Mouse (Mus musculus) R1 (cell line): ENCODE results near the gene Vat1.
A peak's percentile ranks its signal among the peaks of the same experiment; 100 is the strongest.
"Not testable (repeated sequence)": the region's sequence is repeated elsewhere in the genome, so short reads cannot be mapped to it uniquely, and the experiment has no call there.

Source experiments
- DNase-seq: peaks from one replicate; pipeline ENCODE4 v3.0.0-alpha.2; 2018; ENCODE audit warnings: low read depth, low spot score

Vat1 gene

GRCm38 (mm10) chr11:101442127-101442693, 23.8 kb downstream of the Vat1 start, which contains the start of gene Rpl27:
TSS of gene Rpl27 (plus strand) at chr11:101442298.
- peak; percentile 100 for DNase-seq

- not testable (repeated sequence) for DNase-seq
These were observed 24.4 kb downstream of the Vat1 start for GRCm38 (mm10) chr11:101441450-101442126.

- peak; percentile 40 for DNase-seq
These were observed 28.0 kb downstream of the Vat1 start for GRCm38 (mm10) chr11:101438006-101438405.

GRCm38 (mm10) chr11:101436916-101437315, 29.1 kb downstream of the Vat1 start:
- DNase-seq = peak; percentile 76

GRCm38 (mm10) chr11:101435831-101436230, 30.2 kb downstream of the Vat1 start:
- DNase-seq = peak; percentile 63

- DNase-seq = no peak
These were observed 32.6 kb downstream of the Vat1 start for GRCm38 (mm10) chr11:101433396-101433795.

- DNase-seq = no peak
These were observed 34.7 kb downstream of the Vat1 start for GRCm38 (mm10) chr11:101431327-101431726.

GRCm38 (mm10) chr11:101426165-101426564, 39.9 kb downstream of the Vat1 start:
- DNase-seq = no peak

GRCm38 (mm10) chr11:101424925-101425813, 40.9 kb downstream of the Vat1 start, which contains the start of the genes Rundc1 and Ptges3l:
TSS of gene Rundc1 (plus strand) at chr11:101425085.
TSS of gene Ptges3l (minus strand) at chr11:101425333.
- peak; percentile 97 for DNase-seq

GRCm38 (mm10) chr11:101424105-101424851, 41.8 kb downstream of the Vat1 start, which contains the start of gene Gm27029:
TSS of gene Gm27029 (minus strand) at chr11:101424796.
- peak; percentile 68 for DNase-seq

- no peak for DNase-seq
These were observed 45.9 kb downstream of the Vat1 start for GRCm38 (mm10) chr11:101420148-101420547.

- peak; percentile 73 for DNase-seq
These were observed 46.4 kb downstream of the Vat1 start for GRCm38 (mm10) chr11:101419610-101420009.

- no peak for DNase-seq
These were observed 47.0 kb downstream of the Vat1 start for GRCm38 (mm10) chr11:101418991-101419390.

GRCm38 (mm10) chr11:101417101-101417855, 48.8 kb downstream of the Vat1 start, which contains the start of gene Aarsd1:
TSS of gene Aarsd1 (minus strand) at chr11:101417615.
- DNase-seq = peak; percentile 89

- peak; percentile 84 for DNase-seq
These were observed 49.5 kb downstream of the Vat1 start for GRCm38 (mm10) chr11:101416433-101417100.

- peak; percentile 39 for DNase-seq
These were observed 50.7 kb downstream of the Vat1 start for GRCm38 (mm10) chr11:101415306-101415705.
